Mouse (Mus musculus): ENCODE results near the gene Mns1.

DNA sequence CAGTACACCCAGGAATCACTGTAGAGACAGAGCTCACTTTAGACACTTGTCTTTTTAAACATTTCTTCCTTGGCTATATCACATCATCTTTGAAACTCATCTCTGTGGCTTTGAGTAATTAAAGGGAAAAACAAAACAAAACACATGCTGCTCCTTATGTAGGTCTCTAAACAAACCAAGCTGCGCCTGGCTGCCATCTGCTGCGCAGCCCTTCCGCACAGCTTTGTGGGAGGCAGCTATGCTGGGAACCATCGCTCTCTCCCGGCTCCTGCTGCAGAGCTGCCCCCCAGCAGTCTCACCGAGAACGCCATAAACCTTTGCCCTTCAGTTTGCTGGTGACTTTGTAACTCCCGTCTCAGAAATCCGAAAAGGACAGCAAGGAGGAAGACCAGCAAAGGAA lies 37.7 kb downstream of the Mns1 start:
- TF ChIP-seq FLI1 (IDR thresholded peaks at IDR 0.05; ENCODE audit: low read length) (no peak), GATA1 (IDR thresholded peaks at IDR 0.05; ENCODE audit: borderline replicate concordance, low read length) (no peak)
